Mouse (Mus musculus) liver, embryonic 15.5 days (tissue): ENCODE measurements around the gene Retsat. TPM values are rescaled to one million over a fixed set of nuclear protein-coding genes. Genes with fewer than 3 reads are reported as not detected.

Source experiments
- ATAC-seq: fragments of 200-750 bp; cut with Nextera tagmentation; 2 replicates; pipeline ENCODE4 v1.8.0; 2017; ENCODE audit warnings: moderate number of reproducible peaks, mild to moderate bottlenecking, moderate library complexity; ENCODE audit not compliant: insufficient read depth
- H3K27ac ChIP-seq: fragments of 300-500 bp; sonication (generic); replicated peaks from 2 replicates; pipeline ENCODE4 v1.5.1; 2015; ENCODE audit warnings: mild to moderate bottlenecking, inconsistent platforms
- H3K27me3 ChIP-seq: fragments of 300-500 bp; sonication (generic); 2 replicates; pipeline ENCODE4 v1.6.1; 2015; ENCODE audit warnings: mild to moderate bottlenecking, inconsistent platforms
- H3K36me3 ChIP-seq: fragments of 300-500 bp; sonication (generic); replicated peaks from 2 replicates; pipeline ENCODE4 v1.6.1; 2015; ENCODE audit warnings: moderate library complexity, mild to moderate bottlenecking, inconsistent platforms
- H3K4me1 ChIP-seq: fragments of 300-500 bp; sonication (generic); replicated peaks from 2 replicates; pipeline ENCODE4 v1.6.1; 2015; ENCODE audit warnings: inconsistent platforms
- H3K4me2 ChIP-seq: fragments of 300-500 bp; sonication (generic); 2 replicates; pipeline ENCODE4 v1.6.1; 2015; ENCODE audit warnings: moderate library complexity, mild to moderate bottlenecking, inconsistent platforms
- H3K4me3 ChIP-seq: fragments of 300-500 bp; sonication (generic); replicated peaks from 2 replicates; pipeline ENCODE4 v1.5.1; 2015; ENCODE audit warnings: mild to moderate bottlenecking, inconsistent platforms
- H3K9ac ChIP-seq: fragments of 300-500 bp; sonication (generic); 2 replicates; pipeline ENCODE4 v1.6.1; 2015; ENCODE audit warnings: moderate library complexity, mild to moderate bottlenecking, inconsistent platforms
- H3K9me3 ChIP-seq: fragments of 300-500 bp; sonication (generic); replicated peaks from 2 replicates; pipeline ENCODE4 v1.6.1; 2016; ENCODE audit warnings: inconsistent platforms
- WGBS: fragments of 180-500 bp; shearing (Covaris S2); methylation state at CpG from one replicate; pipeline ENCODE4 v1.1.7; 2015; ENCODE audit warnings: mixed read lengths; ENCODE audit not compliant: insufficient replicate concordance; 5-methylcytosine and 5-hydroxymethylcytosine counted together
- polyA plus RNA-seq: library from polyadenylated mRNA; unstranded; fragments of >200 nt; fragmentation: Nextera tagmentation; extraction: Ambion mirVana; gene quantifications from 2 replicates; pipeline ENCODE4 v1.2.1, GENCODE M21; 2015

The Retsat gene
- polyA plus RNA-seq, 1 experiment from 2014 or later: 17.9 TPM

DNA sequence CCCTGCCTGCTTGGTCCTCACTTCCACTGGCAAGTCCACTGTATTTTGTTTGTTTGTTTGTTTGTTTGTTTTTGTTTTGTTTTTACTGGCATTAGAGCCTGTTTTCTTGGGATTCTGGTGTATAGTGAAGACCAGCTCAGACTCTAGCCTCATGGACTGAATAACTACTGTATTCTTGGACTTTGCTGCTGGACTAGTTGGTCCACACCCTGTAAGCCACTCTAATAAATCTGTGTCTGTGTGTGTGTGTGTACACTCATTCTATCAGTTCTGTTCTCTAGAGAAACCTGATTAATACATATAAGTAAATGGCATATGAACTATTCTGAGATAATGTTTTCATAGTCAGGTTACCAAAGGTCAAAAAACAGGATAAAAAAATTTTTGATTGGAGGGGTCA is 8.2 kb upstream of the Retsat start:
- H3K9ac ChIP-seq: no peak overlapping the region
- no peak overlapping the region for H3K4me2 ChIP-seq
- no peak overlapping the region for H3K27ac ChIP-seq
- H3K27me3 ChIP-seq: no peaks in the 10 kb centered on the region
- H3K4me1 ChIP-seq: no peaks in the 10 kb centered on the region
- no peaks in the 10 kb centered on the region for H3K36me3 ChIP-seq
- no peak for ATAC-seq
- no peak overlapping the region for H3K4me3 ChIP-seq
- H3K9me3 ChIP-seq: no peaks in the 10 kb centered on the region

DNA sequence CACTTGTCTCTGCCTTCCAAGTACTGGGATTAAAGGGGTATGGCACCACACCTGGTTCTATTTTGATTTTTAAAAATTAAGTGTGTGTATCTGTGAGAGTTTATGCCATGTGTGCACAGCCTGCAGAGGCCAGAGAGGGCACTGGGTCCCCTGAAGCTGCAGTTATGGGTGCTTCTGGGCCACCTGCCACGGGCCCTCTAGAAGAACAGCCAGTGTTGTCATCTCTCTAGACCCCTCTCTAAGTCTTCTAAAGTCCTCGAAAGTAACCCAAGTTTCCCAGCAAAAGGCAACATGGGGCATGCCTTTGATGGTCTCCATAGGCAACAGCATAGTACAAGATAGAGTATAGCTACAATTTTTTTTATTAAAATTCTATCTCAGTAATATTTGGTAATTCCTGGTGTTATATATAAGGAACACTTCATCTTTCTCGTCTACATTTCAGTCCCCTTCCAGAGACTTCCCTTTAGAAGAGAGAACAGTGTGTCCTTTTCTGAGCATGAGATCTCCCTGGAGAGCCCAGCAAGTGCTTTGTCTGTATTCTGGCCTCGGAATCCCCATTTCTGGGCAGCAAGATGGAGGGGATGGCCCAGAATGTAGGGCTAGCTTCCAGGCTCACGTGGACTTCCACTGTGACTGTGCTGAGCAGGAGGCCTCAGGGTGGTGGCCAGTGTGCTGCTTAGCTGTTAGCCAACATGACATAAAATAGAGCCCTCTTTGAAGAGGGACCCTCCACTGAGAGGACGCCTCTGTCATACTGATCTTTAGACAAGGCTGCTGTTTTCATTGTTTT is 5.1 kb upstream of the Retsat start:
- Histone ChIP-seq H3K4me1 (peaks cover 15% of the 10 kb centered on the region), H3K27ac (no peak overlapping the region), H3K27me3 (no peaks in the 10 kb centered on the region), H3K36me3 (no peaks in the 10 kb centered on the region), H3K4me3 (no peak overlapping the region), H3K9ac (no peak overlapping the region), H3K4me2 (no peak overlapping the region), H3K9me3 (no peaks in the 10 kb centered on the region)
- no peak for ATAC-seq
- 60% methylated on average over 6 of the region's 6 CpGs for WGBS

DNA sequence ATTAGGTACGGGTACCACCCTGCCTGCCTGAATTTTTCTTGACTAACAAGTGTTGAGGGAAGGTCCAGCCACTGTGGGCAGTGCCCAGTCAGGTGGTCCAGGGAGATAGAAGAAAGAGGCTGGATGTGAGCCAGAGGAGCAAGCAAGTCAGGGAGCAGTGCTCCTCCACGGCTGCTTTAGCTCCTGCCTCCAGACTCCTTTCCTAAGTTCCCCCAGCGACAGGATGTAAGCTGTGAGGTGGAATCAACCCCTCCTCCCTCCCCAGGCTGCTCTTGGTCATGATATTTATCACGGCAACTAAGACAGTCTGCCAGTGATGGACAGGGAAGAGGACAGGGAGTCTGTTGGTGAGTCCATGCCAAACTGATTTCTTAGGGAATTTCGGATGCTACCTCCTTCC is 4.4 kb upstream of the Retsat start:
- no peak overlapping the region for H3K4me2 ChIP-seq
- no peaks in the 10 kb centered on the region for H3K36me3 ChIP-seq
- H3K9me3 ChIP-seq: no peaks in the 10 kb centered on the region
- no peak overlapping the region for H3K9ac ChIP-seq
- ATAC-seq: no peak
- no peak overlapping the region for H3K4me3 ChIP-seq
- peaks cover 21% of the 10 kb centered on the region for H3K4me1 ChIP-seq
- H3K27ac ChIP-seq: no peak overlapping the region
- H3K27me3 ChIP-seq: no peaks in the 10 kb centered on the region
- 48% methylated on average over 5 of the region's 5 CpGs for WGBS

DNA sequence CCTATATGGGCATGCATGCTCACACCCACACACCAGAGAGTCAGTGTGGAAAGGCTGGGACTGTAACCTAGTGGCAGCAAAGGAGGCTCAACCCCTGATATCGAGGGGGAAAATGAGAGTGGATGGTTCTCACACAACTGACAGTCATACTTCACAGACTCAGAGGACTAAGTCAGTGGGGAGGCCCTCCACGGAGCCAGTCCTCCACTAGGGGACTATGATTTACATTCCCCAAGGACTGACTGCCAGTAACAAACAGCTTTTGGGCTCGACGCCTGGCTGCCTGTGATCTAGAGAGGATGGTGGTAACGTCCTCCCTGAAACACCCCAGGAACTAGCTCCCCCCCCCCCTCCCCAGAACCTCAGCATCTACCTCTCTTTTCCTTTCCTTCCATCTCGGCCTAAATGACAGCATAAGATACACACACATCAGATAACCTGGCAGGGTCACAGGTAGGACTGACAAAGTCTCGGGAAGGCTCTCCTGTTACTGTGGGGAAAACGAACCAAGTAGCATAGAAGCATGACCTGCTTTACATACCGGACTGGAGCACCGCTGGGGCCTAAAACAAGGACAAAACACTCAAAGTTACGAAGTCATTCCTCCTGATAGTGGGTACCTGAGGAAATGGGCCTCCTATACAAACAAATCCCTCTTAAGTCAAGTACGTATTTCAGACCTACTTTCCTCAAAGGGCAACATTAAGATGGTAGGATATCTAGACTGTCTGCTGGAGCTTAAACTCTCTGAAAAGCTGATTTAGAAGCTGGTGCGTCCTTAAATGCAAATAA is 996 bp upstream of the Retsat start:
- 50% methylated on average over 13 of the region's 13 CpGs for WGBS
- Histone ChIP-seq H3K9me3 (no peaks in the 10 kb centered on the region), H3K27ac (0 out of 2 replicates have a peak overlapping the region, but pooled peaks have one; percentile 14), H3K4me3 (peak overlapping the region; percentile 68), H3K4me2 (peak overlapping the region; percentile 93), H3K27me3 (no peaks in the 10 kb centered on the region), H3K36me3 (no peaks in the 10 kb centered on the region), H3K4me1 (peaks cover 29% of the 10 kb centered on the region), H3K9ac (peak overlapping the region; percentile 65)
- ATAC-seq: no peak

DNA sequence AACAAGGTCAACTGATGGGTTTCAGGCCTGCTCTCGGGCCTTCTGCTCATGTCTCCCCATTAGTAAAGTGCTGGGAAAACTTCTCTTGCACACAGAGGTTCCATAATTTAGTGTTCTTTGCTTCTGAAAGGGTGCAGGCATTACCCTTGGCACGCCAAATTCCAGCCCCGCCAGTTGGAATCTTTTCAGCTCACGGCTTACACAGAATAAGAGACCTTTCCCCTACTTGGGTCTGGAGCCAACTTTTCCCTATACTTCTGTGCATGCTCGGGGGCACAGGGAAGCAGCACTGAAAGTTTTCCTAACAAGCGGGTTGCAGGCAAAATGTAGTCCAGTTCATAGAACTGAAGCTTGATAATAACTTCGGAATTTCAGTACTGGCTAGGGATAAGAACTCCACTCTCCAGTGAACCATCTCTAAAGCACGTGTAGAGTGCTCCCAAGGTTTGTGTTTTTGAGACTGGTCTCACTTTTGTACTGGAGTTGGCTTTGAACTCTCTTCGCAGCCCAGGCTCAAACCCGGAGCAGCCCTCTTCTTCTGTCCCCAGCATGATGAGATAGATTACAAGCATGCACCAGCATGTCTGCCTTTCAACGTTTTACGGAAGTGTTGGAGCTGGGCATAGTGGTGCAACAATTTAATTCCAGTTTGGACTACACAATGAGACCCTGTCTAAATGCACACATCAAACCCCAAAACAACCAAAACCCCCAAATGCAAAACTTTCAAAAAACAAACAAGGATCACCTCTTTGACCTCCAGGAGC is 699 bp downstream of the Retsat start:
- no peaks in the 10 kb centered on the region for H3K27me3 ChIP-seq
- 28% methylated on average over 12 of the region's 12 CpGs for WGBS
- peak; percentile 14 for ATAC-seq
- peak overlapping the region; percentile 65 for H3K9ac ChIP-seq
- H3K4me2 ChIP-seq: peak overlapping the region; percentile 93
- peaks cover 9% of the 10 kb centered on the region; the same call in 1 of the 2 replicates for H3K36me3 ChIP-seq
- peak overlapping the region; percentile 68 for H3K4me3 ChIP-seq
- peaks cover 29% of the 10 kb centered on the region for H3K4me1 ChIP-seq
- no peaks in the 10 kb centered on the region for H3K9me3 ChIP-seq
- peak overlapping the region; percentile 59 for H3K27ac ChIP-seq

DNA sequence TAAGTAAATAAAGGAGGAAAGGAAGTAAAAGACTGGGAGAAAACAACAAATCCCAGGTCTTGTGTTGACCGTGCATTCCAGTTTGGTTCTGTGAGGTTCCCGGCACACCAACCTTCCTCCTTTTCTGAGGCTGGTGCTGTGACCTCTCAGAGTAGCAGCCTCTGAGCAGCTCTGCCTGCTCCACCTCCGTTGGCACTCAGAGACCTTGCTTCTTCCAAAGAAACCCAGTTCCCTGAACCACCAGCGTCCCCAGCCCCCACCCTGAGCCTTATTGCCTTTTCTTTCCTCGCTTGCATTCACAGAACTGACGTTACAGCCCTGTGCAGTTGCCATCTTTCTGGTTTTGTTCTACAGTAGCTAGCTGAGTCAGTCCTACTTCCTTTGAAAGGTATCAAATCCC is 1.9 kb downstream of the Retsat start:
- Histone ChIP-seq H3K9ac (no peak overlapping the region), H3K4me2 (no peak overlapping the region), H3K36me3 (peaks cover 18% of the 10 kb centered on the region; the same call in 1 of the 2 replicates), H3K4me3 (no peak overlapping the region), H3K9me3 (no peaks in the 10 kb centered on the region), H3K27ac (no peak overlapping the region), H3K4me1 (peaks cover 29% of the 10 kb centered on the region), H3K27me3 (no peaks in the 10 kb centered on the region)
- ATAC-seq: no peak
- 73% methylated on average over 6 of the region's 6 CpGs for WGBS

DNA sequence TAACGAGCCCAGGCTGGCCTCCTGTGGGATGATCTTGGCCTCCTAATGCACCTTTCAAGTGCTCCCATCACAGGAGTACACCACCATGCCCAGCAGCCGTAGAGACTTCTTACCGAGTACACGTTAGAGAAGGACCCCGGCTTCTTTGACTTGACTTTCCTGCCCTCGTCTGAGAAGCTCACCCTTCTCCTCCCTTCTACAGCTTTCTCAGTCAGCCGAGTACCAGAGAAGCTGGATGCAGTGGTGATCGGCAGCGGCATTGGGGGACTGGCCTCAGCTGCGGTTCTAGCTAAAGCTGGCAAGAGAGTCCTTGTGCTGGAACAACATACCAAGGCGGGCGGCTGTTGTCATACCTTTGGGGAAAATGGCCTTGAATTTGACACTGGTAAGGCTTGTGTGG is 2.5 kb downstream of the Retsat start:
- peaks cover 29% of the 10 kb centered on the region for H3K4me1 ChIP-seq
- peaks cover 18% of the 10 kb centered on the region; the same call in 1 of the 2 replicates for H3K36me3 ChIP-seq
- no peak overlapping the region for H3K9ac ChIP-seq
- no peak overlapping the region for H3K4me3 ChIP-seq
- H3K27me3 ChIP-seq: no peaks in the 10 kb centered on the region
- H3K27ac ChIP-seq: no peak overlapping the region
- ATAC-seq: no peak
- WGBS: 84% methylated on average over 12 of the region's 12 CpGs
- no peaks in the 10 kb centered on the region for H3K9me3 ChIP-seq
- H3K4me2 ChIP-seq: no peak overlapping the region

DNA sequence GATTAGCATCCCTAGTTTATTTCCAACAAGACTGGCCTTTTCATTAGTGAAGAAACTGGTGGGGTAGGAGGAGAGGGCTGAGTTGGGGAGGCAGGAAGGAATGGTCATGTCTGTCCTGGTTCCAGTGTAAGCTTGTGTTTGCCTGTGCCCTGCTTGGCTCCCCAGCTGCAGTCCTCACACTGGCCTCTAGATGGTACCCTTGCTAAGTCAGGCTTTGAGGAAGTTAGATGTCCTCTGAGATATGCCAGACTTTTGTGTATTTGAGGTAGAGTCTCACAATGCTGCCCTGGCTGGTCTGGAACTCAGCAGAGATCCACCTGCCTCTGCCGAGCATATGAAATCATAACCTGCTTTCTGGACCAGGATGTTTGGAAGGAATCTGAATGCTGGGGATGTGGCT is 3.5 kb downstream of the Retsat start:
- Histone ChIP-seq H3K4me1 (peaks cover 29% of the 10 kb centered on the region), H3K27me3 (no peaks in the 10 kb centered on the region), H3K9ac (no peak overlapping the region), H3K36me3 (peaks cover 27% of the 10 kb centered on the region), H3K4me2 (no peak overlapping the region), H3K9me3 (no peaks in the 10 kb centered on the region), H3K27ac (no peak overlapping the region), H3K4me3 (no peak overlapping the region)
- ATAC-seq: no peak
- WGBS: 4% methylated on average over 1 of the region's 1 CpGs

DNA sequence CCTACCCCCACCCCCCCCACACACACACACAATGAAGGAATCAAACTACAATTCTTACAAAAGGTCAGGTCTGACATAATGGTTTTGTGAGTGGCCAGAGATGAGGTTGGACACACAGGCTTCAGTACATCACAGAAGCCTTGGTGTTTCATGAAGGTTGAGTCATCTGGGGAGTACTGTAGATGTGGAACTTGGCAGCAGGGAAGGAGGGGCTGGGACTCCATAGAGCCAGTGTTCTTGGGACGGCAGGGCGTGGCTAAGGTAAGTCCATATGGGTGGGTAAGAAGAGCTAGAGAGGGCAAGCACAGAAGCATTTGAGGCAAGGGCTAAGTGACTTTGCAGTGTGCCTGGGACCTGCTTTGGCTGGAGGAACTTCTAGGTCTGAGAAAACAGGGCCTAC is 5.8 kb downstream of the Retsat start:
- Histone ChIP-seq H3K4me3 (no peak overlapping the region), H3K9ac (no peak overlapping the region), H3K9me3 (no peaks in the 10 kb centered on the region), H3K27ac (no peak overlapping the region), H3K27me3 (no peaks in the 10 kb centered on the region), H3K4me2 (no peak overlapping the region), H3K4me1 (peaks cover 7% of the 10 kb centered on the region), H3K36me3 (peaks cover 45% of the 10 kb centered on the region)
- no peak for ATAC-seq
- WGBS: 81% methylated on average over 2 of the region's 2 CpGs

DNA sequence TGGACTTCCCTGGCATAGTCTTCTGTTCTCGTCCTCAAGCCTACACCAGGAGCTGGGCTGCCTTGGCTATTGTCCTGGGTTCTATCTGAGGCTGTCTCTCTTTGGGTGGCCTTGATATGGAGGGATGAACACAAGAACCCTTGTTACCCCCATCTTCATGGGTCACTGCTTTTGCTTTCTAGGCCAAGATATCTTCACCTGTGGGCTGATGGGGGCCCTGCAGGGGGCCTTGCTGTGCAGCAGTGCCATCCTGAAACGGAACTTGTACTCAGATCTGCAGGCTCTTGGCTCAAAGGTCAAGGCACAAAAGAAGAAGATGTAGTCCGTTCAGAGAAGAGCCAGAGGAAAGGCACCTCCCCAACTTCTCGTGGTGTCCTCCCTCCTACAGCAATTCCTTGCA is 8.8 kb downstream of the Retsat start:
- peaks cover 73% of the 10 kb centered on the region for H3K36me3 ChIP-seq
- 65% methylated on average over 4 of the region's 4 CpGs for WGBS

DNA sequence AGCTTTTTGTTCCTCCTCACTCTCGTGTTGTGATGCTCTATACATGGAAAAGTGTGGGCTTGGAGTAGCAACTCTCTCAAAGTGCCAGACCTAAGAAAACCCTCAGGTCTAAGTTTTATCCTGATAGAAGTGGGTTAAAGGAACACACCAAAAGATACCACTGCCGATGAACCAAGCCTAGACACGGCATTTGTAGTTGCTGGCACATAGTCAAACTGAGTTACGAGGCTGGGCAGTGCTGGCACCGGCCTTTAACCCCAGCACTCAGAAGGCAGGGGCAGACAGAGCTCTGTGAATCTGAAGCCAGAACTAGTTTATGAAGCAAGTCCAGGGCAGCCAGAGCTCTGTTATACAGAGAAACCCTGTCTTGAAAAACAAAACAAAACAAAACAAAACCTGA is 9.4 kb downstream of the Retsat start:
- ATAC-seq: no peak
- peaks cover 76% of the 10 kb centered on the region for H3K36me3 ChIP-seq

More for the DNA sequence above, 8.8 kb downstream of the Retsat start:
- Histone ChIP-seq H3K27ac (no peak overlapping the region), H3K4me3 (no peak overlapping the region), H3K4me2 (no peak overlapping the region), H3K27me3 (no peaks in the 10 kb centered on the region), H3K9ac (no peak overlapping the region), H3K9me3 (no peaks in the 10 kb centered on the region), H3K4me1 (no peaks in the 10 kb centered on the region)
- ATAC-seq: no peak

More for the DNA sequence above, 9.4 kb downstream of the Retsat start:
- Histone ChIP-seq H3K4me2 (no peak overlapping the region), H3K4me1 (no peaks in the 10 kb centered on the region), H3K4me3 (no peak overlapping the region), H3K27ac (no peak overlapping the region), H3K9me3 (no peaks in the 10 kb centered on the region), H3K9ac (no peak overlapping the region), H3K27me3 (no peaks in the 10 kb centered on the region)
- 80% methylated on average over 5 of the region's 5 CpGs for WGBS
